Mouse (Mus musculus) kidney, embryonic 14.5 days (tissue): ENCODE results near the gene Galntl6. TPM values are rescaled to one million over a fixed set of nuclear protein-coding genes. Genes with fewer than 3 reads are reported as not detected.

ENCODE experiments used
- ATAC-seq: fragments of 200-750 bp; cut with Nextera tagmentation; 2 replicates; pipeline ENCODE4 v1.8.0; 2017; ENCODE audit warnings: moderate number of reproducible peaks, mild to moderate bottlenecking, moderate TSS enrichment, moderate library complexity; ENCODE audit not compliant: low FRiP score, low TSS enrichment
- H3K27ac ChIP-seq: fragments of 300-500 bp; sonication (generic); 2 replicates; pipeline ENCODE4 v1.5.1; 2014; ENCODE audit warnings: low read depth, mild to moderate bottlenecking, low read length, moderate library complexity, mixed read lengths
- H3K27me3 ChIP-seq: fragments of 300-500 bp; sonication (generic); 2 replicates; pipeline ENCODE4 v1.6.1; 2014; ENCODE audit warnings: mild to moderate bottlenecking, low read length; ENCODE audit not compliant: control insufficient read depth, insufficient read depth
- H3K36me3 ChIP-seq: fragments of 300-500 bp; sonication (generic); 2 replicates; pipeline ENCODE4 v1.6.1; 2014; ENCODE audit warnings: low read length, mixed read lengths; ENCODE audit not compliant: control insufficient read depth, insufficient read depth
- H3K4me1 ChIP-seq: fragments of 300-500 bp; sonication (generic); 2 replicates; pipeline ENCODE4 v1.6.1; 2014; ENCODE audit warnings: low read length, mixed read lengths; ENCODE audit not compliant: control insufficient read depth, insufficient read depth
- H3K4me2 ChIP-seq: fragments of 300-500 bp; sonication (generic); replicated peaks from 2 replicates; pipeline ENCODE4 v1.6.1; 2014; ENCODE audit warnings: low read depth, mild to moderate bottlenecking, low read length
- H3K4me3 ChIP-seq: fragments of 300-500 bp; sonication (generic); 2 replicates; pipeline ENCODE4 v1.5.1; 2014; ENCODE audit warnings: mild to moderate bottlenecking, low read length
- H3K9ac ChIP-seq: fragments of 300-500 bp; sonication (generic); 2 replicates; pipeline ENCODE4 v1.6.1; 2014; ENCODE audit warnings: low read depth, mild to moderate bottlenecking, low read length, moderate library complexity
- H3K9me3 ChIP-seq: fragments of 300-500 bp; sonication (generic); 2 replicates; pipeline ENCODE4 v1.6.1; 2016; ENCODE audit warnings: low read length; ENCODE audit not compliant: control insufficient read depth
- WGBS: fragments of 180-500 bp; shearing (Covaris S2); extraction: QIAGEN DNeasy Blood & Tissue Kit; methylation state at CpG from one replicate; pipeline ENCODE4 v1.1.7; 2014; 5-methylcytosine and 5-hydroxymethylcytosine counted together
- polyA plus RNA-seq: library from polyadenylated mRNA; unstranded; fragments of >200 nt; fragmentation: Nextera tagmentation; extraction: Ambion mirVana; gene quantifications from 2 replicates; pipeline ENCODE4 v1.2.1, GENCODE M21; 2014

The Galntl6 gene
- polyA plus RNA-seq, 1 experiment from 2014 or later = 2.1 TPM

DNA sequence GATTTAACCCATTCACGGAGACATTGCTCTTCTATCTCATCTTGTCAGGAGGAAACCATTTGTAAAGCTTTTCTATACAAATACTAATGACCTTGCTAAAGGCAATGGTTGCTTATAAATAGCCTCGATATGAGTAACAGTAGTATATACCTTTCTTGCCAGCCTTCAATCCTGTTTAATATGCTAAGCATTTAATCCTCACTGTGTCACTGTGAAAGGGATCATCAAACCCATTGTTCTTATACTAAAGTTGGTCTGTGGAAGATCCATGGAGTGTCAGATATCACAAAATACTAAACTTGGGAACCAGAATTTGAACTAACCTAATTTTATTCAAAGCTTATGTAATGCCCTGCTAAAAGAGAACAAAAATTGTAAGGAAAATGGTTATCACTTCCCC, 8.0 kb downstream of the Galntl6 start:
- no peaks in the 10 kb centered on the region for H3K36me3 ChIP-seq
- H3K9me3 ChIP-seq = no peaks in the 10 kb centered on the region
- no peak overlapping the region for H3K27ac ChIP-seq
- no peak for ATAC-seq
- H3K4me3 ChIP-seq = no peak overlapping the region
- no peaks in the 10 kb centered on the region for H3K4me1 ChIP-seq
- no peak overlapping the region for H3K4me2 ChIP-seq
- WGBS = 51% methylated on average over 2 of the region's 2 CpGs
- H3K27me3 ChIP-seq = no peaks in the 10 kb centered on the region
- H3K9ac ChIP-seq = no peak overlapping the region

DNA sequence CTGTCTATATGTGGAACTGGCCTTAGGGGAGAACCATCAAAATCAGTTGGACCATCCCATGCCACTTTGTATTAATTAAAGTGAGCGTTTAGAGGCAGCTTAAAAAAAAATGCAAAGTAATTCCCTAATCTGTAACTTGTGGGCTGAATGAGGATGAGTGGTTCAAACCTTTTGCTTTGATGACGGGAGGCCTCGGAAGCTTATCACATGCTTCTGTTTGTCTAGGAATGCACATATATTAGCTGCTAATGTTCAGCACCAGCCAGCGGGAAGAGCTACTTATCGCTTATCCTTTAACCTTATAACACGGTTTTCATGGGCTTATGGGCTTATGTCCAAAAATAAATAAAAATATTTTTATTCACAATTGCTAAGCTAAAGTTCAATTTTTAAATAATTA, 16.5 kb downstream of the Galntl6 start:
- H3K4me3 ChIP-seq = no peak overlapping the region
- H3K27ac ChIP-seq = no peak overlapping the region
- no peaks in the 10 kb centered on the region for H3K9me3 ChIP-seq
- WGBS = 73% methylated on average over 6 of the region's 6 CpGs
- no peaks in the 10 kb centered on the region for H3K4me1 ChIP-seq
- no peak overlapping the region for H3K9ac ChIP-seq
- no peak overlapping the region for H3K4me2 ChIP-seq
- H3K36me3 ChIP-seq = no peaks in the 10 kb centered on the region
- no peaks in the 10 kb centered on the region for H3K27me3 ChIP-seq
- ATAC-seq = no peak

DNA sequence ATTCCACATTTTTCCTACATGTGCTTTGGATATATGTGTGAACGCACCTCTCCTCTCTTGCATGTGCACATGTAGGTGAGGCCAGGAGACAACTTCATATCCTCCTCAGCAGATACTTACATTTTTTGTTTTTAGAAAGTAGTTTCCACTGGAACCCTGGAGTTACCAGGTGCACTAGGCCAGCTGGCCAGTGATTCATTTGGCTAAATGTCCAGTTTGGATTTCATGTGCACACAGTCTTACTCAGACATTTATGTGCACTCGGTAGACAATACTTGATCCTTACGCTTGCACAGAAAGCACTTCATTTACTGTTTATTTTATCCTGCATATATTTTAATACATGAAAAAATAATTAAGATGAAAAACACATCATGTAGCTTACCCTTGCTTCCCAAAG, 21.8 kb downstream of the Galntl6 start:
- Histone ChIP-seq H3K4me3 (no peak overlapping the region), H3K27me3 (no peaks in the 10 kb centered on the region), H3K27ac (no peak overlapping the region), H3K9me3 (no peaks in the 10 kb centered on the region), H3K36me3 (no peaks in the 10 kb centered on the region), H3K9ac (no peak overlapping the region), H3K4me1 (no peaks in the 10 kb centered on the region), H3K4me2 (no peak overlapping the region)
- 90% methylated on average over 3 of the region's 3 CpGs for WGBS
- ATAC-seq = no peak

DNA sequence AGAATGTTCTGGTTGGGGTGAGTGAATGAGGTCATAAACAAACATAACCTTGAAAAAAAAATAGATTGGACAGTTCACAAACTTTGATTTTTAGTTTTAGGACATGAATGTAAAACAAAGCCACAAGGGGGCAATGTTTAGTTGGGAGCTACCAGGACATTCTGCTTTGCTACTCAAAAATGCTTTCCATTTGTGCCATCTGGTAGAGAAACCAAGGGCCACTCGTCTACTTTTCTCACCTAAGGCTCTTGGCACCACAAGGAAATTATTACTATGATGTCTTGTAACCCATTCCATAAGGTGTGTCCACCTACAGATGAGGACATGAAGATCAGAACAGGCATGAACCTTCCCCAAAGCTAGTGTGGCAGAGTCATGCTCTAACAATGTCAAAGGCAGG, 26.0 kb downstream of the Galntl6 start:
- ATAC-seq = peak; percentile 55; the same call in 1 of the 2 replicates
- H3K9ac ChIP-seq = no peak overlapping the region
- H3K4me1 ChIP-seq = no peaks in the 10 kb centered on the region
- no peak overlapping the region for H3K4me3 ChIP-seq
- H3K36me3 ChIP-seq = no peaks in the 10 kb centered on the region
- no peak overlapping the region for H3K4me2 ChIP-seq
- H3K27me3 ChIP-seq = no peaks in the 10 kb centered on the region
- 16% methylated on average over 1 of the region's 1 CpGs for WGBS
- no peak overlapping the region for H3K27ac ChIP-seq
- H3K9me3 ChIP-seq = no peaks in the 10 kb centered on the region

DNA sequence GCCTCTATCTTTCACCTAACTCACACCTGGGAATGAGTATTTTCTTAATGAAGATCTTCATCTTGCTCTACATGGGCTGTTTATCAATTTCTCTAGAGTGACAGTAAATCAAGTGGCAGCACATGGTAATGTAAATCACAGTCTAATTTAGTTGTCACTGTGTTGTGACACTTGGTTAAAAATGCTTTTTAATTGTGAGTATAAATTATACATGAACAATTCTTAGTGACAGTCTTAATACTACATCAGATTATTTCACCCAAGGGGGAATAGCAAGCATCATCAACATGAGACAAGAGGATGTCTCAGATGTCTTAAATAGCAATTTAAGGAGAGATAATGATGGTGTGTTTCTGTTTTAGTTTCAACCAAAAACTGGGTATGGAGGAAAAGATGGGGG, 88.1 kb downstream of the Galntl6 start:
- Histone ChIP-seq H3K4me1 (no peaks in the 10 kb centered on the region), H3K27ac (no peak overlapping the region), H3K4me3 (no peak overlapping the region), H3K4me2 (no peak overlapping the region), H3K9ac (no peak overlapping the region), H3K27me3 (no peaks in the 10 kb centered on the region), H3K9me3 (no peaks in the 10 kb centered on the region), H3K36me3 (no peaks in the 10 kb centered on the region)
- ATAC-seq = no peak

DNA sequence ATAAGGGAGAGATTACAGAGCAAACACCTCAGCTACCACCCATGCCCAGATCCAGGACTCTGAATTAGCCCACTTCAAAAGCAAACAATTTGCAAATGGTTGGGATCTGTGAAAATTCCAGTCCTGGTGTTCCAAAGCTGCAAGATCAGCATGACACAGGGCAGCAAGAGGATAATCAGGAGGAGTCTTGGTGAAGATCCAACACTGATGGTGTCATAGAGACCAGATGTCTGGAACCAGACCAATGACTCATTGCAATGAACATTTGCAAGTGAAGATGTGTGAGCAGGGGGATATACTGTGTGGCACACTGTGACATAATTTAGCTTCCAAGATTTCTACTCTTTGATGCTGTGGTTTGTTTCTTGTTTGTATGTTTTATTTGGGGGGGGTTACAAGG, 107.2 kb downstream of the Galntl6 start:
- Histone ChIP-seq H3K36me3 (no peaks in the 10 kb centered on the region), H3K9me3 (no peaks in the 10 kb centered on the region), H3K4me1 (no peaks in the 10 kb centered on the region), H3K27ac (no peak overlapping the region), H3K4me2 (no peak overlapping the region), H3K9ac (no peak overlapping the region), H3K4me3 (no peak overlapping the region), H3K27me3 (no peaks in the 10 kb centered on the region)
- ATAC-seq = no peak

DNA sequence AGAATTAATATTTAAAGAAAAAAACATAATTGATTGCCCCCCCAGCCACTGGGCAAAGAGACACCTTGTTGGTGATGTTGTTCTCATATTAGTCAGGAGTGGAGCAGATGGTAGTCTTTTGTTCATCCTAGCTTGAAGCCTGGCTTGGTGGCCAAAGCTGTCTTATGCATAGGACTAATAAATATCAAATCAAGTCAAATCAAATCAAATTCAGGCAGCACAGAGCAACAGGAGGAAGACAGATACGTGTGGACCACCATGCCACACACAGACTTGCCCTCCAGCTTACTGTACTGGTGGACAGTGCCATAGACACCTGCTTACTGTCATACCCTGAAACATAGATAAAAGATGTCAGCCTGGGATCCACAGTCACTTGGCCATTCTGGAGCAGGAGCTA, 110.6 kb downstream of the Galntl6 start:
- Histone ChIP-seq H3K9me3 (no peaks in the 10 kb centered on the region), H3K4me2 (no peak overlapping the region), H3K4me1 (no peaks in the 10 kb centered on the region), H3K9ac (no peak overlapping the region), H3K27ac (no peak overlapping the region), H3K4me3 (no peak overlapping the region), H3K36me3 (no peaks in the 10 kb centered on the region), H3K27me3 (no peaks in the 10 kb centered on the region)
- ATAC-seq = no peak
- 82% methylated on average over 1 of the region's 1 CpGs for WGBS

DNA sequence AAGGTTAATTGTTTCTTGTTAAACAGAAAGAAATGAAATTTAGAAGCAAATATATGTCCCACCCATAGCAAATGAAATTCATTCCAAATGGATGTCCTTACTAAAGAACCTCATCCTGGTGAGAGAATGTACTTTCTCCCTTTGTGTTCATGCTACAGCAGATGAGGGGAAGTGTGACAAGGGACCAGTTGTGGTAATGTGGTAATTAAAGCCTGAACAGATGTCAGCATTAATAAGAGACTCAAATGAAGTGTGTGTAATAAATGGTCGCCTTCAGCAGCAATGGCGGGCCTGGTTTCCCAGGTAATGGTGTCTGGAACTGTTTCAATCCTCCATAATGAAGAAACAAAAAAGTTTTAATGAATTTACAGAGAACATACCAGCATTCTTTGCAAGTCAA, 158.7 kb downstream of the Galntl6 start:
- ATAC-seq = no peak
- no peaks in the 10 kb centered on the region for H3K27me3 ChIP-seq

DNA sequence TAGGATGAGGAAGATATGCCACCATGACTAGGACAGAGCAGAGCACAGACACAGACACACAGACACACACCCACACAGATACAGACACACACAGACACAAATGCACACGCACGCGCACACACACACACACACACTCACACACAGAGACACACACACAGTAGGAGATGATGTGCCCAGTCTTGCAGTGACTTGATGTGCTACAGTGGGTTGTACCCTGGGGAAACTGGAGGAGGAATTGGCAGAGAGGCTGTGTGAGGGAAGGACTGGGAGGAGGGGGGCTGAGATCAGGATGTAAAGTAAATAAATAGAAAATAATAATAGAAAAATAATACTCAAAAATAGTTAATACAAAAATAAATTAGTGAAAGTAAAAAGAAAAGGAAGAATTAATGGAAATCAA, 174.5 kb downstream of the Galntl6 start:
- WGBS = 95% methylated on average over 3 of the region's 3 CpGs
- no peak overlapping the region for H3K9ac ChIP-seq
- H3K27me3 ChIP-seq = no peaks in the 10 kb centered on the region
- H3K36me3 ChIP-seq = no peaks in the 10 kb centered on the region
- no peaks in the 10 kb centered on the region for H3K4me1 ChIP-seq
- H3K4me3 ChIP-seq = no peak overlapping the region
- 0 out of 2 replicates have a peak, but pooled peaks have one; percentile 28 for ATAC-seq
- no peak overlapping the region for H3K4me2 ChIP-seq
- no peaks in the 10 kb centered on the region for H3K9me3 ChIP-seq
- H3K27ac ChIP-seq = no peak overlapping the region

More for the DNA sequence above, 158.7 kb downstream of the Galntl6 start:
- no peak overlapping the region for H3K4me3 ChIP-seq
- no peak overlapping the region for H3K4me2 ChIP-seq
- 88% methylated on average over 2 of the region's 2 CpGs for WGBS
- no peaks in the 10 kb centered on the region for H3K36me3 ChIP-seq
- H3K9ac ChIP-seq = no peak overlapping the region
- H3K4me1 ChIP-seq = no peaks in the 10 kb centered on the region
- H3K9me3 ChIP-seq = no peaks in the 10 kb centered on the region
- no peak overlapping the region for H3K27ac ChIP-seq

DNA sequence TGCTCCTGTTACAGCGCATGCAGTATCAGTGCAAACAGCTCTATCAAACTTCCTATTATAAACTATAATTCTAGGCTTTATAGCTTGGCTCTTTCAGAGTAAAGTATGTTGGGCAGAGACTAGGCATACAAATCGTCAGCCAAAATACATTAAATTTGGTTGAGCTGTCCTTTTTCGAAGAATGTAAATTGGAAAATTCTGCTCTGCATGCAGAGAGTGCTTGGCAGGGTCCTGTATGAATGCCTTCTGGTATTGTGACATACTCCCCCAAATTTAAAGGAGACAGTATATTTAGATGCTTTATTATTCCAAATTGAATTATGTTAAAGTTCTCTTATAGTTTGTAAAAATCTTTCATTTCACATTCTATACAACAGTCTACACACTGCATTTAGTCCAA, 220.7 kb downstream of the Galntl6 start:
- H3K9me3 ChIP-seq = no peaks in the 10 kb centered on the region
- ATAC-seq = no peak
- 87% methylated on average over 3 of the region's 3 CpGs for WGBS
- no peak overlapping the region for H3K4me3 ChIP-seq
- no peak overlapping the region for H3K27ac ChIP-seq
- H3K27me3 ChIP-seq = no peaks in the 10 kb centered on the region
- H3K36me3 ChIP-seq = no peaks in the 10 kb centered on the region
- no peak overlapping the region for H3K9ac ChIP-seq
- H3K4me2 ChIP-seq = no peak overlapping the region
- no peaks in the 10 kb centered on the region for H3K4me1 ChIP-seq
